Mouse (Mus musculus) neural tube, embryonic 13.5 days (tissue): ENCODE data around the gene Dlst. TPM values are rescaled to one million over a fixed set of nuclear protein-coding genes. Genes with fewer than 3 reads are reported as not detected.
A peak's percentile ranks its signal among the peaks of the same experiment; 100 is the strongest.

Experiments used
- ATAC-seq: fragments of 200-750 bp; cut with Nextera tagmentation; 2 replicates; pipeline ENCODE4 v1.8.0; 2017; ENCODE audit warnings: low read depth, mild to moderate bottlenecking, moderate TSS enrichment, moderate library complexity
- H3K27ac ChIP-seq: fragments of 300-500 bp; sonication (generic); replicated peaks from 2 replicates; pipeline ENCODE4 v1.5.1; 2015; ENCODE audit warnings: moderate library complexity, mild to moderate bottlenecking, inconsistent platforms
- H3K27me3 ChIP-seq: fragments of 300-500 bp; sonication (generic); 2 replicates; pipeline ENCODE4 v1.6.1; 2015; ENCODE audit warnings: mild to moderate bottlenecking, inconsistent platforms
- H3K36me3 ChIP-seq: fragments of 300-500 bp; sonication (generic); 2 replicates; pipeline ENCODE4 v1.6.1; 2015; ENCODE audit warnings: mild to moderate bottlenecking, inconsistent platforms
- H3K4me1 ChIP-seq: fragments of 300-500 bp; sonication (generic); replicated peaks from 2 replicates; pipeline ENCODE4 v1.6.1; 2015; ENCODE audit warnings: inconsistent platforms
- H3K4me2 ChIP-seq: fragments of 300-500 bp; sonication (generic); 2 replicates; pipeline ENCODE4 v1.6.1; 2015; ENCODE audit warnings: inconsistent platforms, mild to moderate bottlenecking, moderate library complexity
- H3K4me3 ChIP-seq: fragments of 300-500 bp; sonication (generic); 2 replicates; pipeline ENCODE4 v1.5.1; 2015; ENCODE audit warnings: mild to moderate bottlenecking, inconsistent platforms
- H3K9ac ChIP-seq: fragments of 300-500 bp; sonication (generic); 2 replicates; pipeline ENCODE4 v1.6.1; 2015; ENCODE audit warnings: moderate library complexity, mild to moderate bottlenecking, inconsistent platforms
- H3K9me3 ChIP-seq: fragments of 300-500 bp; sonication (generic); 2 replicates; pipeline ENCODE4 v1.6.1; 2016; ENCODE audit warnings: inconsistent platforms
- WGBS: fragments of 180-500 bp; shearing (Covaris S2); methylation state at CpG from one replicate; pipeline ENCODE4 v1.1.7; 2015; 5-methylcytosine and 5-hydroxymethylcytosine counted together
- polyA plus RNA-seq: library from polyadenylated mRNA; unstranded; fragments of >200 nt; fragmentation: Nextera tagmentation; extraction: Ambion mirVana; gene quantifications from 2 replicates; pipeline ENCODE4 v1.2.1, GENCODE M21; 2015

The Dlst gene
- polyA plus RNA-seq, 1 experiment from 2014 or later = 108 TPM

- 86% methylated on average over 14 of the region's 14 CpGs for WGBS
Observed at GRCm38 (mm10) chr12:85157797-85158460, 47.3 kb downstream of the Dlst start.

GRCm38 (mm10) chr12:85158801-85159200 lies 48.2 kb downstream of the Dlst start:
- H3K27me3 ChIP-seq = no peaks in the 10 kb centered on the region
- 94% methylated on average over 8 of the region's 8 CpGs for WGBS
- H3K4me3 ChIP-seq = no peak overlapping the region
- no peak overlapping the region for H3K9ac ChIP-seq
- no peak overlapping the region for H3K4me2 ChIP-seq
- no peaks in the 10 kb centered on the region for H3K4me1 ChIP-seq
- H3K9me3 ChIP-seq = no peaks in the 10 kb centered on the region
- no peak for ATAC-seq
- H3K36me3 ChIP-seq = no peaks in the 10 kb centered on the region
- no peak overlapping the region for H3K27ac ChIP-seq

More at GRCm38 (mm10) chr12:85157797-85158460, 47.3 kb downstream of the Dlst start:
- Histone ChIP-seq H3K27me3 (no peaks in the 10 kb centered on the region), H3K4me1 (no peaks in the 10 kb centered on the region), H3K4me2 (no peak overlapping the region), H3K4me3 (no peak overlapping the region), H3K36me3 (no peaks in the 10 kb centered on the region), H3K9me3 (no peaks in the 10 kb centered on the region), H3K27ac (no peak overlapping the region), H3K9ac (no peak overlapping the region)
- no peak for ATAC-seq

DNA sequence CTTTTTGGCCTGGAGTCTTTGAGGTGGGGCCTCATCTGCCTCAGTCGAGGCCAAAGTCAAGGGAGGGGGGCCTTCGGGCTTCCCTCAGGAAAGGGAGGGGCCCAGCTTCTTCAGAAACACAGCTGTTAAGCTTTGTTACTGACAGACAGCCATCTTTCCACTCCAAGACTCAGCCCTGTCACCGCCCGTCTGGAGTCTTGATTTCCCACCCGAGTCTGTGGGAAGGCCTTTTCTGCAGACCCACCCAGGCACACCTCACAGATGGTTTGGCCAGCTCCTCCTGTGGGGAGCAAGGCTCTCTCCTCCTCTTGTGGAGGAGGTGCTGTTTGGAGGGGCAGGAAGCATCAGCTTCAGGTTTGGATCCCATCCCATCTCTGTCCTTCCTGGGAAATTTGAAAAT lies 49.0 kb downstream of the Dlst start:
- no peak overlapping the region for H3K27ac ChIP-seq
- no peaks in the 10 kb centered on the region for H3K9me3 ChIP-seq
- WGBS = 80% methylated on average over 5 of the region's 5 CpGs
- H3K27me3 ChIP-seq = no peaks in the 10 kb centered on the region
- no peak overlapping the region for H3K9ac ChIP-seq
- no peak overlapping the region for H3K4me3 ChIP-seq
- H3K4me1 ChIP-seq = no peaks in the 10 kb centered on the region
- H3K4me2 ChIP-seq = no peak overlapping the region
- no peak for ATAC-seq
- no peaks in the 10 kb centered on the region for H3K36me3 ChIP-seq

DNA sequence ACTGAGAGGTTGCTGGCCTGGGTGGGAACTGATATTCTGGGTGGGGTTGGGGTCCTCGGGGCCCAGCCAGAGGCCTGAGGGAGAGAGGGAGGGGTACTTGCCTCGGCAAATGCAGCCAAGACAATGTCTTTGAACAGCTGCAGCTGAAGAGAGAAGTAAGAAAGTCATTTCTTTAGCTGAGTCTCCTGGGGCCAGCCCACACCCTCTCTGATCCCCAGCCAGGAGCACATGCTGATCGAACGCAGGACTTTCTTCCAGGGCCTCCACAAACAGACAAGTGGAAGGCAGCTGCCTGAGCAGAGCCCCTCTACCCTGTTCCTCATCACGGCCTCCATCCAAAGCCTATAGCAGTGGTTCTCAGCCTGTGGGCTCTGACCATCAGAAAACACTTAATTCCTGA lies 54.4 kb downstream of the Dlst start:
- ATAC-seq = no peak
- H3K9ac ChIP-seq = no peak overlapping the region
- no peak overlapping the region for H3K4me2 ChIP-seq
- peaks cover 8% of the 10 kb centered on the region; the same call in 1 of the 2 replicates for H3K4me1 ChIP-seq
- no peaks in the 10 kb centered on the region for H3K9me3 ChIP-seq
- no peak overlapping the region for H3K4me3 ChIP-seq
- no peak overlapping the region for H3K27ac ChIP-seq
- 0 out of 2 replicates have a peak, but pooled peaks cover 7% of the 10 kb centered on the region for H3K36me3 ChIP-seq
- 83% methylated on average over 5 of the region's 5 CpGs for WGBS
- no peaks in the 10 kb centered on the region for H3K27me3 ChIP-seq

DNA sequence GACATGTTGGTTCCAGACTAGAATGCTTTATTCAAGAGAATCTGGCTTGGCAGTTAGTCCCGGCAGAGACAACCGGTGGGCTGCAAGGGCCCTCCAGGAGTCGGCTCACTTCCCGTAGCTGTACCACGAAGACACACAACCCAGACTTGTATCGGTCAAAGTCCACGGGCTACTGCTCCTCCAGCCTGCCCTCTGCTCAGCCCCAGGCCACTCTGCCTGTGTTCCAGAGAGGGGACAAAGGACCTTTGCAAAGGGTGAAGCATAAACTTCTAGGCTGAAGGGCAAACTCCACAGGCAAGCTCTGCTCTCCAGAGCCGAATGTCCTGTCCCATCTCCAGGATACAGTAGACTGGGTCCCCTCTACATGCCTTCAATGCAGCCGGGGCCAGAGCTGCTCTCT lies 56.0 kb downstream of the Dlst start:
- no peak overlapping the region for H3K9ac ChIP-seq
- 90% methylated on average over 9 of the region's 9 CpGs for WGBS

DNA sequence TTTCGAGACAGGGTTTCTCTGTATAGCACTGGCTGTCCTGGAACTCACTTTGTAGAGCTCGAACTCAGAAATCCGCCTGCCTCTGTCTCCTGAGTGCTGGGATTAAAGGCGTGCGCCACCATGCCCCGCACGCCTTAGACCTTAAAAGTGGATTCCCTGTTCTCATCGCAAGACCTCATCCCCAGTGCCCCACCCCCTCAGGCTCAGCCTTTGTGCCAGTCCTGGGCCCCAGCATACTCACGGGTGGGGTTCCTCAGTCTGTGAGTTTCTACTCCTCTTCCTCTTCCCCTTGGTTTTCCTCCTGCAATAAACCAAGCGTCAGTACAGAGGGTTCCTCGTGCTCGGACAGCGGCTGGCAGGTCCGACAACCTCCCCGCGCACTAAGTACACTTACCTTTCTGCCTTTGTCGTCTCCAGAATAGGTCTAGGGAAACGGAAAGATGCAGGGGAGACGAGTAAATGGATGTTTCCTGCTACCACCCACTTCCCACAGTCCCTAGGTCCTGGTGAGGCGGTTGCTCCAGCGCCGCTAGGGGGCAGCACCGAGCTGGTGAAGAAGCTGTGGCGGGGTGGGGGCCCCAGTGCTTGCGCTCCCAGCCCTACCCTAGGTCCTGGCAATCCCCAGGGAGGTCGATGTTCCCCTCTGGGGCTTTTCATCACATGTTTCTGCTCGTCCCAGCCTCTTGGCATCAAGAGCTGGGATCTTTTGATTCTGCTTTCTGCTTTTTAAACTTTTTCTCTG lies 58.7 kb downstream of the Dlst start:
- Histone ChIP-seq H3K27ac (no peak overlapping the region), H3K27me3 (no peaks in the 10 kb centered on the region), H3K9ac (peak overlapping the region; percentile 57), H3K36me3 (0 out of 2 replicates have a peak, but pooled peaks cover 7% of the 10 kb centered on the region), H3K9me3 (no peaks in the 10 kb centered on the region), H3K4me3 (peak overlapping the region; percentile 25), H3K4me1 (peaks cover 15% of the 10 kb centered on the region; the same call in 1 of the 2 replicates), H3K4me2 (peak overlapping the region; percentile 47)
- 21% methylated on average over 27 of the region's 27 CpGs for WGBS
- peak; percentile 81 for ATAC-seq

More for the DNA sequence above, 56.0 kb downstream of the Dlst start:
- Histone ChIP-seq H3K4me3 (no peak overlapping the region), H3K4me2 (no peak overlapping the region), H3K4me1 (peaks cover 9% of the 10 kb centered on the region; the same call in 1 of the 2 replicates), H3K9me3 (no peaks in the 10 kb centered on the region), H3K27ac (no peak overlapping the region), H3K27me3 (no peaks in the 10 kb centered on the region), H3K36me3 (0 out of 2 replicates have a peak, but pooled peaks cover 7% of the 10 kb centered on the region)
- no peak for ATAC-seq

DNA sequence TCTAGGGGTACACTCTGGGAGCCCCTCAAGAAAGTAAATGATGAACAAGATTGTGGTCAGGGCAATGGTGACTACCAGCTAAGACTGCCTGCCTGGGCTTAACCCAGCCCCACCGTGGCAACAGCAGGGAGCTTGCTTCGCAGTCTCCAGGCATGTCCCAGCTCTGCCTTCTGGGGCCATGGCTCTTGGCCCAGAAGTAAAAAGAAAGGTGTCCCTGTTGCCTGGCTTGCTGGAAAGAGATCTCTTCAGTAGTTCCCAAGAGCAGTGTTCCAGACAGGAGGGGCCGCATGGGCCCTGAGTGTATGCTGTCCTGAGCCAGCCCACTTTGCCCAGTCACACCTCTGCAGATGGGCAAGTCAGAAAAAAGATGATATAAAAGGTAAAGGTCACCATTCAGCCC lies 59.2 kb downstream of the Dlst start:
- 0 out of 2 replicates have a peak overlapping the region, but pooled peaks have one; percentile 47 for H3K4me2 ChIP-seq
- peaks cover 18% of the 10 kb centered on the region for H3K4me1 ChIP-seq
- no peaks in the 10 kb centered on the region for H3K27me3 ChIP-seq
- H3K9ac ChIP-seq = no peak overlapping the region
- H3K27ac ChIP-seq = no peak overlapping the region
- H3K4me3 ChIP-seq = no peak overlapping the region
- H3K36me3 ChIP-seq = 0 out of 2 replicates have a peak, but pooled peaks cover 7% of the 10 kb centered on the region
- 59% methylated on average over 3 of the region's 3 CpGs for WGBS
- no peaks in the 10 kb centered on the region for H3K9me3 ChIP-seq
- peak; percentile 22 for ATAC-seq

GRCm38 (mm10) chr12:85170284-85170947 lies 59.8 kb downstream of the Dlst start:
- ATAC-seq = no peak
- H3K4me1 ChIP-seq = peaks cover 24% of the 10 kb centered on the region
- 85% methylated on average over 11 of the region's 11 CpGs for WGBS
- H3K27me3 ChIP-seq = no peaks in the 10 kb centered on the region
- H3K9me3 ChIP-seq = no peaks in the 10 kb centered on the region
- H3K9ac ChIP-seq = no peak overlapping the region
- no peak overlapping the region for H3K27ac ChIP-seq
- no peak overlapping the region for H3K4me2 ChIP-seq
- H3K4me3 ChIP-seq = no peak overlapping the region
- 0 out of 2 replicates have a peak, but pooled peaks cover 7% of the 10 kb centered on the region for H3K36me3 ChIP-seq

DNA sequence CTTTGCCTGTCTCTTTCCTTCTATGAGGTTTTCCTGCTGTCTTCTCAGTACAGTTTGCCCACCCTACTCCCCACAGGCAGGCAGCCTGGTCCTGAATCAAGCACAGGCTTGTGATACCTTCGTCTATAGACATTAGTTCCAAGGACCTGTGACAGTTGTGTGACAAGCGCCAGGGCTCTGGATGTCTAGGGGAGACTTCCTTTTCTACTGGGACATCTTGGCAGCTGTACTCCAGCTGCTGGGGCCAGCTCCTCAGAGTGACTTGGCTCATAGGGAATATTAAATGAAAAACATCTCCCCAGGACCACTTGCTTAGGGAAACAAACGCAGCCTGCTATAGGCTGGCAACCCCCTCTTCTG lies 60.3 kb downstream of the Dlst start:
- no peak overlapping the region for H3K4me3 ChIP-seq
- 0 out of 2 replicates have a peak, but pooled peaks cover 7% of the 10 kb centered on the region for H3K36me3 ChIP-seq
- H3K27ac ChIP-seq = no peak overlapping the region
- peaks cover 29% of the 10 kb centered on the region for H3K4me1 ChIP-seq
- WGBS = 82% methylated on average over 3 of the region's 3 CpGs
- no peak for ATAC-seq
- no peaks in the 10 kb centered on the region for H3K9me3 ChIP-seq
- H3K4me2 ChIP-seq = no peak overlapping the region
- no peaks in the 10 kb centered on the region for H3K27me3 ChIP-seq
- no peak overlapping the region for H3K9ac ChIP-seq

DNA sequence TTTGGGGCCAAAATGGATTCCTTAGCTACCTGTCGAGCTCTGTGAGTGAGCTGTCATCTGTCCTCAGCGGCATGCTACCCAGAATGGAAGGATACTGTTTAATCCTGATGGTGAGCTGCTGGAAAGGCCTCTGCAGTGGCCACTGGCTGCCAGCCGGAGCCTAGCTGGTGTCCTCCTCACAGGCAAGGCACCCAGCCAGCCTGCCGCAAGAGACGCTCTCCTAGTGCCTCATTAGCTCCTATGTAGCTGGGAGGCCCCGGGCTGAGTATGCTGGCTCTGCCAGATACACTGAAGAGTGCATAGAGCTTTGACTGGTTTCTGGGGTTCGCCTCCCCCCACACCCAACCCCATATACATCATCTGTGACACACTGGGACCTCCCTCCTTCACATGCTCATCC lies 63.4 kb downstream of the Dlst start:
- no peaks in the 10 kb centered on the region for H3K36me3 ChIP-seq
- no peak for ATAC-seq
- H3K4me1 ChIP-seq = peaks cover 48% of the 10 kb centered on the region
- no peak overlapping the region for H3K4me3 ChIP-seq
- WGBS = 70% methylated on average over 7 of the region's 7 CpGs
- no peaks in the 10 kb centered on the region for H3K9me3 ChIP-seq
- no peak overlapping the region for H3K27ac ChIP-seq
- H3K27me3 ChIP-seq = peaks cover 14% of the 10 kb centered on the region
- H3K4me2 ChIP-seq = peak overlapping the region; percentile 62
- peak overlapping the region; percentile 26; the same call in 1 of the 2 replicates for H3K9ac ChIP-seq

DNA sequence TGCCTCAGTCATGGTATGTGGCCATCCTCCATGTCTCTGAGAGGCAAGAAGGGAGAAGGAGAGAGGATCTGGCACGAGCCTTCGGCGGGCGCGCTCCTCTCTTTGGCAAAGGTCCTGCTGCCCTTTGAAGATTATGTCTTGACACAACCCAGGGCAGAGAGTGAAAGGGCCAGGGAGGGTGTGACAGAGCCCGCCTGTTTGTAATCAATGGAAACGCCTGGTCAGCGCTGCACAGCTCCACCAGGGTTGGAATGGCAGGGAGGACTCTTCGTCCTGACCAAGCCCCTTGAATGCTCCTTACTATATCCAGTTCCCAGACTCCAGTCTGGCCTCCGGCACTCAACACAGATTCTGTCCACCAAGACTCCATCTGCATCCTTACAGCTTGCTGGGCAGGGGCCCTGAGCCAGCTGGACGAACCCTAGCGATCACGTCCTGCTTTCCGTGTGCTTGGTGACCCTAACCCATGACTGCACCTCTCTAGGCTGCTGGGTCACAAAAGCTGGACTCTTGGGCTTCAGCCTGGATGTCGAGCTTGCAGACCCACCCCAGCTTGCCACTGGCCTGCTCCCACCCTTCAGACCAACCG lies 64.5 kb downstream of the Dlst start:
- 51% methylated on average over 16 of the region's 16 CpGs for WGBS
- peak overlapping the region; percentile 62 for H3K4me2 ChIP-seq
- H3K27me3 ChIP-seq = peaks cover 17% of the 10 kb centered on the region
- H3K36me3 ChIP-seq = no peaks in the 10 kb centered on the region
- no peaks in the 10 kb centered on the region for H3K9me3 ChIP-seq
- peak overlapping the region; percentile 78 for H3K27ac ChIP-seq
- peak overlapping the region; percentile 63 for H3K9ac ChIP-seq
- peak overlapping the region; percentile 29 for H3K4me3 ChIP-seq
- peaks cover 38% of the 10 kb centered on the region for H3K4me1 ChIP-seq
- ATAC-seq = peak; percentile 36; the same call in 1 of the 2 replicates
